Mouse (Mus musculus) liver, adult 2 months (tissue): ENCODE data around the gene Otulinl.
"Not testable (repeated sequence)": the region's sequence is repeated elsewhere in the genome, so short reads cannot be mapped to it uniquely, and the experiment has no call there.

Experiments used
- CTCF ChIP-seq: fragments of 200-500 bp; IDR thresholded peaks from 2 replicates; pipeline ENCODE4 v1.5.1; 2011; ENCODE audit warnings: low read depth, low read length, control low read depth
- POLR2A ChIP-seq: fragments of 200-500 bp; IDR thresholded peaks from 2 replicates; pipeline ENCODE4 v1.6.1; 2011; ENCODE audit warnings: low read length, control low read depth; ENCODE audit not compliant: insufficient read depth; ENCODE audit errors: extremely low read depth

DNA sequence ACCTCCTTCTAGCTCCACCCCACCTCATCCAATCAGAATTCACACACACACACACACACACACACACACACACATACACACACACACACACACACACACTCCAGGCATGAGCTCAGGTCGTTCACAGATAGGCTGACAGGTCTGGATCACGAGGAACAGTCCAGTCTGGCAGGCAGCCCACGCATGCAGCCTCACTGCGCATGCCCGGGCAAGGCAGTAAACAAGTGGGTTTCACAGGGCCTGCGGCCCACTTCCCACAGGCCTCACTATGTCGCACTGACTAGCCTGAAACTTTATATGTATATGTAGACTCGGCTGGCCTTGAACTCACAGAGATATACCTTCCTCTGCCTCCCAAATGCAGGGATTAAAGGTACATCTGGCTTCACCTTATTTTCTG, 38.9 kb upstream of the Otulinl start:
- not testable (repeated sequence) for TF ChIP-seq CTCF, POLR2A
